Mouse (Mus musculus): ENCODE measurements around the gene Gm45021.

The Gm45021 gene

DNA sequence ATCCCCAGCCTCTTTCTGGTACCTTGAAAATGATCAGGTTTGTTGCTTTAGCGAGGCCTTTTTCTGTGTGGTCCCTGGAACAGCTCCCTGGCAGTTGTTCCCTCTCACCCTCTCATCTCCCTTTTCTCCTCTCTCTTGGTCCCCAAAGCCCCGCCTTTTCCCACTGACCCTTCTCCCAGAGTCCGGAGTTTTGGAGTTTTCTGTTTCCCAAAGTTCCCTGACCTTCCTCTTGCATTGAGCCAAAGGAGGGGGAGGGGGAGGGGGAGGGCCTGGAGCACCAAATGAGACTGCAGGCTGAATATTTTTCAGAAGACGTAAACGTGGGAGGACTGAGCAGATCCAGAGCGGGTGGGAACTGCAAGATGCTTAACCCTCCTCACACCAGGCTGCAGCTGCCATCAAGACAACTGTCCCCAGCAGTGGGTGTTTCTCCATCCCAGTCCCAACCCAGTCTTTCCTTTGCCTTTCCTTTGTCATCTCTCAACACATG is 16.8 kb upstream of the Gm45021 start, which contains the start of gene Rarres2:
Gene Rarres2 (minus strand): TSS at position 218 of the 490 bp plus-strand sequence.
- in situ Hi-C loops (cut with MboI): no loop called here

DNA sequence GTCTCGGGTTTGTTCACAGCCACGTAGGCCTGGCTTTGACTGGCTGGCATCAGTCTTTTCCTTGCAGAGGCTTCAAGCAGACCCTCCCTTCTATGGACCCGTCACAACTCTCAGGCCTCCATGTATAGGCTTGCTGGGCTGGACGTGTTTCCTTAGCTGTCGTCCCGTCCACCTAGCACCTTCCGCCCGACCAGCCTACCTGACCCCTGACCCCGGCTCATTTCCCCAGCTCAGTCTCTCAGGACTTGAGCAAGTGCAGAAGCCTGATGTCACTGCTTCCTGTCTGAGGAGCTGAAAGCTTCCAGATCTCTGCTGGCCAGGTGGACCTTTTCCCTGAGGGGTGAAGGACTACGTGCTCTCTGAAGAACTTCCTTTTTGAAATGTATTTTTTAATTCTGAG is 16.1 kb upstream of the Gm45021 start:
- in situ Hi-C loops (cut with MboI): no loop called here

GRCm38 (mm10) chr6:48573981-48574380 is 15.4 kb upstream of the Gm45021 start:
- in situ Hi-C loops (cut with MboI): no loop called here

DNA sequence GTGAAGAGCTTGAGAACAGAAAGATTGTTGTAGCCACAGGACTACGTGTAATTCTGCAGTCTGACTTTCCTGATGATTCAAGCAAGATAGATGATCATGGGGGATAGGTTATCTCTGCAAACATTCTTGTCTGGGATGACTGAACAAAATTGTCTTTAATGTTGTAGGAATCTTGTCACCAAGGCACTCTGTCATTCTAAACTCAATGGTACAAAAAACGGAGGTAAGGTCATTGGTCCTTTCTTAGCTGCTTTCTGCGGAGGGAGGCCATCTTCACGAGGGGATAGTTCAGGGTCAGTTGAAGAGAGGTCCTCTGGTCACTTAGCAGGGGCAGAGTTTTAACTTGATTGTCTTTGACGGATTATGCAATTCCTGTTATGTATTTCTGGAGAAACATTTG is 10.7 kb upstream of the Gm45021 start:
- in situ Hi-C loops (cut with MboI): no loop called here

GRCm38 (mm10) chr6:48579215-48579648 is 10.2 kb upstream of the Gm45021 start:
- in situ Hi-C loops (cut with MboI): no loop called here

GRCm38 (mm10) chr6:48581257-48581656 is 8.2 kb upstream of the Gm45021 start:
- in situ Hi-C loops (cut with MboI): no loop called here

DNA sequence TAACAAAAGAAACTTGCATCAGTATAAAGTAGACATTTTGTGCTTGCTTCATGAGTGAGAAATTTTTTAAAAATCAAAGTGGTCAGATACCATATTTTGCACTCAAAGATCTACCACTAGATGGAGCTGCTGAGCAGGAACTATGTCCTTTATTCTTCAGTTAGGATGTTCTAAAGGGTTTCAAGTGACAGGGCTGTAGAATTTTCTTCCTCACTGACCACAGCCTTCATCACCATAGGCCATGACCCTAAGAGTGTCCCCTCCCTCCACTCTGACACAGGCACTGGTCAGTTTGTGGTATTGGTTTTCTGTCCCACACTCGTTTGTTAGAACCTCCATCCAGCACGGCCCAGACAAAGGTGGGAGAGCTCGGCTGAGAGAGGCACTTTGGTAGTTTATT is 7.4 kb upstream of the Gm45021 start:
- in situ Hi-C loops (cut with MboI): no loop called here

GRCm38 (mm10) chr6:48591221-48591845 is 1.9 kb downstream of the Gm45021 start:
- in situ Hi-C loops (cut with MboI): no loop called here

- in situ Hi-C loops (cut with MboI): no loop called here
Observed at GRCm38 (mm10) chr6:48591871-48592270, 2.5 kb downstream of the Gm45021 start.

DNA sequence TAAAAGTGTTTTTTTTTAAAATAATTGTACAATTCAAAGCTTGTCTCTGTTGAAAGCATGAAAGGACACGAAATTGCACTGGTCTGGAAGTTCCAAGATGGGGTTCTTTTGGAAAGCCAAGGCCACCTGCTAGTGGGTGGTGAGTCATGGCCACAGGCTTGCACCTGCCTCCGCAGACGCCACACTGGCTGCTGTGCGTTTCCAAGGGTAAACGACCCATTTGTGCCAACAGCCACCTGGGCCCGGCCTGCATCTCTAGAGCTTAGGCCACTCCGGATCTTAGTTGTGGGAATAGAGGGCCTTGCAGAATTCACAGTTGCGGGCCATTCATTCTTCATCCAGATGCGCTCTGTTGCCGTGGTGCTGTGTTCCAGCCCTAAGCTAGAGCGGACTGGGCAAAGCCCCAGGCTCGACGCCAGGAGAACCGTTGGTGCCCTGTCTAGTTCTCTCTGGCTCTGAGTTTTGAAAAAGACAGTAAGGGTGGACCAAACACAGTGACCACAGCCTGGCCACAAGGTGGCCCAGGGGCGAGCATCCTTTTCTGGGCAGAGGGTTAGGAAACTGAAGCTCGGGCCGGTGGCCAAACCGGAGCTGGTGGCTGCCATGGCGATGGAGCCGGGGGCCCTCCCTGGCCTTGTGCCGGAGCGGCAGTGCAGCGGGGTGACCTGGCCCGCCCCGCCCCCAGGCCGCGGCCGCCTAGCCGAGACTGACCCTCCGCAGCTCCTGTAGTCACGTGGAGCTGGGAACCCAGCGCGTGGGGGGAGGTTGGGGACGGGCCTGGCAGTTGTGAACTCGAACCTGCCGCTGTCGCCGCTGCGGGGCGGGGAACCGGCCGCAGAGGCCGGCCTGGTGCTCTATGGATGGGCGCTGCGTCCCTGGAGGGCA is 4.0 kb downstream of the Gm45021 start, which contains the start of the genes Repin1 and Gm44965:
Gene Repin1 (plus strand): TSS at position 726 of the 885 bp plus-strand sequence.
Gene Gm44965 (plus strand): TSS at position 784 of the 885 bp plus-strand sequence.
- in situ Hi-C loops (cut with MboI): no loop called here

- in situ Hi-C loops (cut with MboI): no loop called here
Observed at GRCm38 (mm10) chr6:48594043-48594738, 4.8 kb downstream of the Gm45021 start.

DNA sequence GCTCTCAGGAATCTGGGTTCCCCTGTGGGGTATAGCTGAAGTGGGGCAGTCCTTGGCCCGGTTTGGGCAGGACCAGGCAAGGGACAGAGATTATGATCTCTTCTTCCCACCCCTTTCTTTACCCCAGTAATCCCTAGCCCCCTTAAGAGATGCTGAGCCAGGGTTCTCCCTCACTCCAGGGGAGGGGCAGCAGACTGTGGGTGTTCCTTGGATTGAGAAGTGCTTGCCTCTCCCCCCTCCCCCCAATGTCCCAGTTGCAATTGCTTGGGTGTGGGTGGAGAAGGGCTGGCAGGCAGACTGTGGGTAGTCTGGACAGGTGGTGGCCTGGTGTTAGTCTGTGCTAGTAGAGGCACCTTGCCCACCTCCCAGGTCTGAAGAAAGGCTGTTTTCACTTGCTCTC is 5.9 kb downstream of the Gm45021 start:
- in situ Hi-C loops (cut with MboI): no loop called here

GRCm38 (mm10) chr6:48596545-48597232 is 7.3 kb downstream of the Gm45021 start:
- in situ Hi-C loops (cut with MboI): no loop called here

DNA sequence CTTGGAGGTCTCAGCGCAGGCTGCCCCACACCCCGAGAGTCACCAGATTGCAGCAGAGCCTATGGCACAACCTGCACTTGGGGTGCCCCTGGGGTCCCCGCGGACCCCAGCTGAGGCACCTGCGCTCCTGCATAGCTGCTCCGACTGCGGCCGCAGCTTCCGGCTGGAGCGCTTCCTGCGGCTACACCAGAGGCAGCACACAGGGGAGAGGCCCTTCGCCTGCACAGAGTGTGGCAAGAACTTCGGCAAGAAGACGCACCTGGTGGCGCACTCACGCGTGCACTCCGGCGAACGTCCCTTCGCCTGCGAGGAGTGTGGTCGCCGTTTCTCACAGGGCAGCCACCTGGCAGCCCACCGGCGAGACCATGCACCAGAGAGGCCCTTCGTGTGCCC is 7.8 kb downstream of the Gm45021 start:
- in situ Hi-C loops (cut with MboI): no loop called here

DNA sequence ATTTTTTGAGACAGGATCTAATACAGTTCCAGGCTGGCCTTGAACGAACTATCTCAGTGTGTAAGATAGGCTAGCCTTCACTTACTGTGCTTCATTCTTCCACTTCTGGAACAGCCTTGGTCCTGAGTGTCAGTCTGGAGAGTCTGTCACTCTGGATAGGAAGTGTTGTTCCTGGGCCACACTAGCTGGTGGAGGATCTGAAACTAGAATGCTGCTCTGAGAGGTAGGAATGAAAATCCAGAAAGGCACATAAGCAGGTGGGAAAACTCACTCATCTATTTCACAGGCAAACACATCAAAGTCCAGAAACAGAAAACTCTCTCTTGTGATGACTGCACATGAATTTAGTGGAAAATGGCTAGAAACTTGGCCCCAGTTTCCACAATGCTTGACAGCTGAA is 11.2 kb downstream of the Gm45021 start:
- in situ Hi-C loops (cut with MboI): no loop called here

DNA sequence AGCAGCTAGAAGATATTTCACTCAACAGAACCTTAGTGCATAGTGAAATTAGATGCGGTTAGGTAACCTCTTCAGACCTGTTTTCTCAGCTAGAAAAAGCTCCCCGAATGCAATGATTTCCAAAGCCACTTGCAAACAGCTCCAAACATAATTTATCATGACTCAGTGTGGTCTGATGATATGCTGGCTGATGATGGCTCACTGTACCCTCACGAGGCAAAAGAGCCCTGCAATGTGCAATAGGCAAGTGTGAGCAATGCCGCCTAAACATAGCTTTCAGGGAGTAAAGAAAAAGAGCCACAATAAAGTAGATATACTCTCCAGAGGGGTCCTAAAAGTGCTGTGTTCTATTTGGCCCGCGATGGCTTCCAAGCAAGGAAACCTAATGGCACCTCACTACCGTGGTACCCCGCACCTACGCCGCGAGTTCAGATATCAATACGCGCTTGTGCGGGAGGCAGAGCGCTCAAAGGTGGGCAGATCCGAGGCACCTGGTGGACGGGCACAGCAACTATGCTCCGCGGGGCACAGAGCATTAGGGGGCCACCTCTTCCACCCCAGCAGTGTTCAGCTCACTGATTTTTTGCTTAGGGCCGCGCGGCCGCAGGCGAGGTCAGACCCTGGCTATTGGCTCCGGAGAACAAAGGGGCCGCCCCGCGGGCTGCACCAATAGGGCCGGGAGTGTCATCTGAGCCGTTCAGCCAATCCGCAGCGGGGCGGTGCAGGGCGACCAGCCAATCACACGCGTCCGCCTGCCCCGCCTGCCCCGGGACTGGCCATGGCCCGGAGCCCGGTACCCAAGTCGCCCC is 12.1 kb downstream of the Gm45021 start, which contains the start of gene Zfp775:
Gene Zfp775 (plus strand): TSS at position 793 of the 809 bp plus-strand sequence.
- in situ Hi-C loops (cut with MboI): no loop called here

DNA sequence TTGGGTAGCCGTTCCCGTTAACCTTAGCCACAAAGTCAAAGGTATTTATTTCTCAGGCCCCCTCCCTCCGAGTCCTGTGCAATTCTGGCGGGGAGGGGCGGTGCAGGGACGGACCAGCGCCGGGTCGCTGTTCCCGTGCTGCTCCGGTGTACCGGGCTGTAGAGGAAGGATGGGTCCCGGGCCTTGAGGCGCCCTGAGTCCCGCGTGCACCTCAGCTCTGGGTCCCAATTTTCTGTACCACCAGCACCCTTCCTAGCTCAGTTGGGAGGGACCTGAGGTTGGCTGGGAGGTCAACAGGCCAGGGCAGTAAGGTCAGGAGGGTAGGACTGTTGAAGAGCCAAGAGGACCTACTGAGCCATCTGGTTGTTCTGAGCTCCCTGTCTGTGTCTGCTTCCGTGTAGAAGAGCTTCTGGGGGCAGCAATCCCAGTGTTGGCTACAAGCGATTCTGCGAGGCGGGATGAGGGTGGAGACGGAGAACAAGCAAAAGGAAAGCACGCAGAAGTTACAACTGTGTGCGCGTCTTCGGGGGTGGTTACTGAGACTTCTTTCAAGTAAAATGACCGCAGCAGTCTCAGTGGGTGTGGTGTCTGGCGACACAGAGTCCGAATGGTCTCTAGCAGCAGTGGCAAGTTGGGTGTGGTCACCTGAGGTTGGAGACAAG is 12.8 kb downstream of the Gm45021 start:
- in situ Hi-C loops (cut with MboI): no loop called here

GRCm38 (mm10) chr6:48608124-48608523 is 18.7 kb downstream of the Gm45021 start:
- in situ Hi-C loops (cut with MboI): no loop called here

DNA sequence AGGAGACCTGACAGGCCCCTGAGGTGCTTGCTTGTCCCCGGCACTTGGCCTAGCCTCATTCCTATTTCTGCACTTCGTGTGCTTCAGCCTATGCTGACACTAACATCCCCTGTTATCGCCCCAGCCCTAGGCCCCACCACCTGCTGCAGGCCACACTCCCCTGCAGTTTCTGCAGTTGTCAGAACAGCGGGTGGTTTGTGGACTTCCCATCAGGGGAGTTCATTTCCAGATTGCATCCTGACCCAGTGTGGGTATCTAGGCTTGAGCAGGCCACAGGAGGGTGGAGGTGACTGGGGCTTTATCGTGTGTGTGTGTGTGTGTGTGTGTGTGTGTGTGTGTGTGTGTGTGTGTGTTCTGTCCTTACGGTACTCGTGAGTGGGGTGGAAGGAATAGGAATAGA is 20.1 kb downstream of the Gm45021 start:
- in situ Hi-C loops (cut with MboI): no loop called here

GRCm38 (mm10) chr6:48610657-48611056 is 21.2 kb downstream of the Gm45021 start:
- in situ Hi-C loops (cut with MboI): no loop called here
